Mouse (Mus musculus) ovary, adult 10 weeks (tissue): ENCODE measurements around the gene Cdkal1. TPM values are rescaled to one million over a fixed set of nuclear protein-coding genes. Genes with fewer than 3 reads are reported as not detected.

Source experiments
- polyA plus RNA-seq: library from polyadenylated mRNA; stranded (reverse); fragments of 350-450 nt; fragmentation: Illumina TruSeq; extraction: RNeasy Lipid Tissue Mini Kit (QIAGEN cat#74804); gene quantifications from one replicate; pipeline ENCODE4 v1.2.3, GENCODE M21; 2014

Cdkal1 gene
- 41.1 TPM for polyA plus RNA-seq

DNA sequence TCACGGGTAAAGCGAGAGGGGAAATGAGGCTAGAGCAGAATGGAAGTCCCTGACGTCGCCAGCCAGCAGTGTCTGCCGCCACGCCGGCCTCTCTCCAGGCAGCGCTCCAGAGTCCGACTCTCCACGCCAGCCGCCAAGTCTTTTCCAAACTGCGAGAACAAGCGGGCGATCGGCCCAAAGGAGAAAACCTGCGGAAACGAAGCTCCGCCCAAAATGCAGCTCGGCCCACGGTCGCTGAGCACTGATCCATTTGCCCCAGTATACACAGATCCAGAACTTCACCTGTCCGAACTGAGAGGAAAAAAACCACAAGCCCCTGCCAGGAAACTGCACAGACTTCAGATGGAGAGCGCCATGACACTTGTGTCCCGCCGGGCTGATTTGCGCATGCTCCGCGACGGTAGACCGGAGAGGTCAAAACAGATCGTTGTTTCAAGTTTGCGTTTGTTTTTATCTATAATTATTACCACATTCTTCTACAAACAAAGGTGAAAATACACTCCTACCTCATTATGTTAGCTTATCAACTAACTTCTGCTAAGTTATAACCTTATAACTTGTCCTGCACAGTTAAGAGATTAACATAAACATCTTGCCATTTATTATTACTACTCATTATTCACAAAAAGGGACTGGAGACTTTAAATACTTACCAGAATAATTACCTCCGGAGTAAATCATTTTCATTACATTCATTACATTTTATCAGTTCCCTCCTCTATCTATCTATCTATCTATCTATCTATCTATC is at the start of gene Cdkal1:
Cdkal1 (minus strand) TSS at position 394 of the 751 bp plus-strand sequence.

Other genes with a start within 250 kb of the Cdkal1 start
- gene E2f3, start 130.4 kb upstream of the Cdkal1 start, polyA plus RNA-seq, result 13.0 TPM